Mouse (Mus musculus): ENCODE results near the gene Ccnl2.

DNA sequence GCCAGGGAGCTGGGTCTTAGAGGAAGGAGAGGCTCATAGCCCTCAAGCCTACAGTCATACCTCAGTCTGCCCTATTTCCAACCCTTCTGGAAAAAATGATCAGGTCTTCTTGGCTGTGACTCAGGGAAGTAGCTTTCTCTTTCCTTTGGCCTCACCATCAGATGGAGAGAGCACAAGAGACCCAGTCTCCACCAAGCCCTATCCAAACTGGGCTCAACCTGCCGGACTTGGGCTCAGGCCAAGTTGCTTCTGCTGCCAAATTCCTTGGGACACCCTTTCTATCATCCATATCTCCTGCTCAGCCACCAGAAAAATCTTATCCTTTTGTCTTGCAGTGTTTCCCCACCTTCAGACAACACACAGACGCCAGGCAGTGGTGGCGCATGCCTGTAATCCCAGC lies 36.4 kb upstream of the Ccnl2 start:
- no peak for TF ChIP-seq CTCF (IDR thresholded peaks at IDR 0.05; ENCODE audit: control insufficient read depth, insufficient read depth, insufficient read length)
- TF ChIP-seq USF1 (IDR thresholded peaks at IDR 0.05; ENCODE audit: low read depth): no peak
- no peak for TF ChIP-seq CEBPB (IDR thresholded peaks at IDR 0.05; ENCODE audit: low read depth)
- no peak for TF ChIP-seq MYOD1 (IDR thresholded peaks at IDR 0.05; ENCODE audit: control insufficient read depth, insufficient read length, low read depth)
- no peak for TF ChIP-seq FOSL1 (IDR thresholded peaks at IDR 0.05; ENCODE audit: insufficient read depth, low read length, poor library complexity, severe bottlenecking)
- TF ChIP-seq MYOG (IDR thresholded peaks at IDR 0.05; ENCODE audit: control insufficient read depth, extremely low read depth, insufficient read length): no peak

Data from C2C12 (cell line).